8 mouse cellular contexts compared by ENCODE assay signal in genomic region chr16:81200201-81201071, GRCm38 (mm10). TPM values are rescaled to one million over a fixed set of nuclear protein-coding genes. Genes with fewer than 3 reads are reported as not detected.
A peak's percentile ranks its signal among the peaks of the same experiment; 100 is the strongest.
DNase-seq lines count a peak whose midpoint lies in the region; ATAC-seq and TF ChIP-seq lines count a peak whose summit lies in the region.

Gene Ncam2 (plus strand): TSS chr16:81200697.

- peak; percentile 70 for ATAC-seq in heart, embryonic 15.5 days (replicated peaks; ENCODE audit: insufficient number of reproducible peaks, insufficient read depth, low FRiP score, low read depth)
- ATAC-seq in kidney, postnatal 0 days (replicated peaks; ENCODE audit: low FRiP score, low read depth): peak; percentile 86
- ATAC-seq in liver, embryonic 11.5 days (replicated peaks; ENCODE audit: low FRiP score): peak; percentile 77

- TF ChIP-seq POLR2A in spleen, adult 2 months (IDR thresholded peaks at IDR 0.05; ENCODE audit: low read depth, low read length): no peak
- no peak for TF ChIP-seq POLR2A in myocyte (IDR thresholded peaks at IDR 0.05; ENCODE audit: insufficient read length, low read depth)

- no peak within 1 kb of the TSS for H3ac ChIP-seq in myocyte (ENCODE audit: control insufficient read depth, insufficient read length)

- no peaks in the 10 kb centered on the region for H3K36me3 ChIP-seq in spleen, adult 2 months (ENCODE audit: control insufficient read depth, insufficient read depth, low read length)
- no peaks in the 10 kb centered on the region for H3K36me3 ChIP-seq in forebrain, embryonic 10.5 days (replicated peaks)
- H3K36me3 ChIP-seq in heart, embryonic 15.5 days: no peaks in the 10 kb centered on the region
- H3K36me3 ChIP-seq in kidney, postnatal 0 days (ENCODE audit: insufficient read depth, low read length): no peaks in the 10 kb centered on the region
- H3K36me3 ChIP-seq in liver, embryonic 11.5 days (ENCODE audit: control insufficient read depth, insufficient read depth, low read length): no peaks in the 10 kb centered on the region
- H3K36me3 ChIP-seq in myocyte (ENCODE audit: control insufficient read depth, insufficient read depth): no peaks in the 10 kb centered on the region

- peak within 1 kb of the TSS; percentile 61 for H3K9ac ChIP-seq in heart, embryonic 15.5 days
- H3K9ac ChIP-seq in kidney, postnatal 0 days (ENCODE audit: low read depth, low read length): peak within 1 kb of the TSS; percentile 43; the same call in 1 of the 2 replicates
- H3K9ac ChIP-seq in liver, embryonic 11.5 days (ENCODE audit: low read depth, low read length): 0 out of 2 replicates have a peak within 1 kb of the TSS, but pooled peaks have one; percentile 40

- H3K79me2 ChIP-seq in myocyte (ENCODE audit: control insufficient read depth, insufficient read depth): no peaks in the 10 kb centered on the region

- H3K9me3 ChIP-seq in forebrain, embryonic 10.5 days: no peaks in the 10 kb centered on the region
- H3K9me3 ChIP-seq in heart, embryonic 15.5 days (replicated peaks): no peaks in the 10 kb centered on the region
- H3K9me3 ChIP-seq in kidney, postnatal 0 days (replicated peaks; ENCODE audit: low read length): no peaks in the 10 kb centered on the region
- H3K9me3 ChIP-seq in liver, embryonic 11.5 days (ENCODE audit: control insufficient read depth, low read length): no peaks in the 10 kb centered on the region

- no peaks in the 10 kb centered on the region for H3K27me3 ChIP-seq in spleen, adult 2 months (ENCODE audit: control insufficient read depth, insufficient read depth, low read length)
- H3K27me3 ChIP-seq in forebrain, embryonic 10.5 days (ENCODE audit: poor library complexity, severe bottlenecking): no peaks in the 10 kb centered on the region
- H3K27me3 ChIP-seq in heart, embryonic 15.5 days: no peaks in the 10 kb centered on the region; the same call in 1 of the 2 replicates
- H3K27me3 ChIP-seq in kidney, postnatal 0 days (ENCODE audit: insufficient read depth, low read length): no peaks in the 10 kb centered on the region
- H3K27me3 ChIP-seq in liver, embryonic 11.5 days (replicated peaks; ENCODE audit: control insufficient read depth, insufficient read depth, low read length): no peaks in the 10 kb centered on the region; the same call in 1 of the 2 replicates
- no peaks in the 10 kb centered on the region for H3K27me3 ChIP-seq in myocyte (ENCODE audit: control insufficient read depth, insufficient read depth, insufficient read length)

- no peaks in the 10 kb centered on the region for H3K4me1 ChIP-seq in spleen, adult 2 months (ENCODE audit: control insufficient read depth, insufficient read depth, insufficient read length)
- H3K4me1 ChIP-seq in forebrain, embryonic 10.5 days: peaks cover 8% of the 10 kb centered on the region
- peaks cover 5% of the 10 kb centered on the region for H3K4me1 ChIP-seq in heart, embryonic 15.5 days (replicated peaks)
- H3K4me1 ChIP-seq in kidney, postnatal 0 days (replicated peaks; ENCODE audit: insufficient read depth, low read length): no peaks in the 10 kb centered on the region; the same call in 1 of the 2 replicates
- H3K4me1 ChIP-seq in liver, embryonic 11.5 days (replicated peaks; ENCODE audit: control insufficient read depth, insufficient read depth, low read length): no peaks in the 10 kb centered on the region

- peak within 1 kb of the TSS; percentile 6; the same call in 1 of the 2 replicates for H3K4me3 ChIP-seq in spleen, adult 2 months (ENCODE audit: extremely low read depth, insufficient read depth, insufficient read length)
- peak within 1 kb of the TSS; percentile 66 for H3K4me3 ChIP-seq in forebrain, embryonic 10.5 days
- H3K4me3 ChIP-seq in heart, embryonic 15.5 days: peak within 1 kb of the TSS; percentile 66
- peak within 1 kb of the TSS; percentile 51 for H3K4me3 ChIP-seq in kidney, postnatal 0 days (replicated peaks; ENCODE audit: low read depth, low read length)
- H3K4me3 ChIP-seq in liver, embryonic 11.5 days (ENCODE audit: low read depth, low read length): peak within 1 kb of the TSS; percentile 54
- H3K4me3 ChIP-seq in myocyte: peak within 1 kb of the TSS; percentile 24

- peak within 1 kb of the TSS; percentile 98 for H3K4me2 ChIP-seq in heart, embryonic 15.5 days
- peak within 1 kb of the TSS; percentile 77 for H3K4me2 ChIP-seq in kidney, postnatal 0 days (ENCODE audit: low read length)
- peak within 1 kb of the TSS; percentile 83 for H3K4me2 ChIP-seq in liver, embryonic 11.5 days
- H3K4me2 ChIP-seq in myocyte (ENCODE audit: low read depth): peak within 1 kb of the TSS; percentile 89

- no peak within 1 kb of the TSS for H3K27ac ChIP-seq in spleen, adult 2 months (ENCODE audit: insufficient read depth, low read length)
- H3K27ac ChIP-seq in forebrain, embryonic 10.5 days: peak within 1 kb of the TSS; percentile 76
- H3K27ac ChIP-seq in heart, embryonic 15.5 days: no peak within 1 kb of the TSS
- H3K27ac ChIP-seq in kidney, postnatal 0 days: no peak within 1 kb of the TSS
- no peak within 1 kb of the TSS for H3K27ac ChIP-seq in liver, embryonic 11.5 days (ENCODE audit: low read depth, low read length)

- WGBS in spleen, adult 2 months: 3% methylated on average over 55 of the region's 70 CpGs
- WGBS in forebrain, embryonic 10.5 days: under 1% methylated on average over 44 of the region's 70 CpGs
- WGBS in heart, embryonic 15.5 days: under 1% methylated on average over 62 of the region's 70 CpGs
- 0% methylated on average over 49 of the region's 70 CpGs for WGBS in kidney, postnatal 0 days
- WGBS in liver, embryonic 11.5 days: under 1% methylated on average over 68 of the region's 70 CpGs

- TF ChIP-seq CTCF in spleen, adult 2 months (IDR thresholded peaks at IDR 0.05; ENCODE audit: extremely low read depth, insufficient read depth, insufficient read length, insufficient replicate concordance): no peak
- TF ChIP-seq CTCF in kidney, postnatal 0 days (IDR thresholded peaks at IDR 0.05; ENCODE audit: low read depth): no peak

- DNase-seq in spleen, adult 2 months (ENCODE audit: low read depth in 1 of 2, low spot score in 2 of 2): no peak
- DNase-seq in spleen, postnatal 36 days (ENCODE audit: low spot score in 2 of 2): no peak
- peak; percentile 63 for DNase-seq in forebrain, embryonic 10.5 days (ENCODE audit: extremely low spot score, low spot score)
- peak; percentile 83 for DNase-seq in kidney, postnatal 0 days (ENCODE audit: low spot score)
- DNase-seq in liver, embryonic 11.5 days (ENCODE audit: low spot score): peak; percentile 55
- peak; percentile 3 to 4 for DNase-seq in thymus, adult 18-20 months

TF ChIP-seq in myocyte, 11 proteins besides CTCF, POLR2A, EP300 and RAD21:
- TF ChIP-seq MAX (IDR thresholded peaks at IDR 0.05; ENCODE audit: low read depth) (no peak), REST (IDR thresholded peaks at IDR 0.05; ENCODE audit: insufficient read depth, insufficient read length) (peak; percentile 18)

RNA-seq across cellular contexts. Expression of gene Ncam2, which starts in this region (rescaled TPM):
- polyA plus RNA-seq in spleen, adult 2 months (2012; rRNA removed): not detected in 2 replicates
- 0.50 and 0.95 TPM in 2 replicates for polyA plus RNA-seq in forebrain, embryonic 10.5 days (2016; fragmentation: Nextera tagmentation; extraction: Ambion mirVana)
- polyA plus RNA-seq in heart, embryonic 15.5 days (2015; fragmentation: Nextera tagmentation; extraction: Ambion mirVana): 0.08 and 0.90 TPM in 2 replicates
- 0.18 and 0.26 TPM in 2 replicates for polyA plus RNA-seq in kidney, postnatal 0 days (2015; fragmentation: Nextera tagmentation; extraction: Ambion mirVana)
- 0.09 and 0.23 TPM in 2 replicates for polyA plus RNA-seq in liver, embryonic 11.5 days (2014; fragmentation: Nextera tagmentation; extraction: Ambion mirVana)
- 0.02 TPM for polyA plus RNA-seq in myocyte (2012; fragmentation: generic; extraction: Trizol)

Comparison
In these comparisons a context has a peak if more than half of its experiments do, and no peak if none do; other contexts are left out.
1. Peak in DNase-seq, H3K4me3 ChIP-seq and H3K27ac ChIP-seq in forebrain, embryonic 10.5 days; RNA of the gene not detected or under 1 TPM.
2. Peak in ATAC-seq, H3K4me3 ChIP-seq, H3K9ac ChIP-seq and H3K4me2 ChIP-seq in heart, embryonic 15.5 days; RNA of the gene not detected or under 1 TPM.
3. Peak in DNase-seq, ATAC-seq, H3K4me3 ChIP-seq, H3K9ac ChIP-seq and H3K4me2 ChIP-seq in kidney, postnatal 0 days; RNA of the gene not detected or under 1 TPM.
4. Peak in DNase-seq, ATAC-seq, H3K4me3 ChIP-seq, H3K9ac ChIP-seq and H3K4me2 ChIP-seq in liver, embryonic 11.5 days; RNA of the gene not detected or under 1 TPM.
5. DNase-seq: peak in thymus, adult 18-20 months (2 of 2); none in spleen, adult 2 months (0 of 2) and spleen, postnatal 36 days (0 of 2).
6. H3K4me3 ChIP-seq: peak in every context shown above with its lines; median percentile 66 in forebrain, embryonic 10.5 days; 66 in heart, embryonic 15.5 days; 54 in liver, embryonic 11.5 days; 51 in kidney, postnatal 0 days; 24 in myocyte; 6 in spleen, adult 2 months.
7. Peak in every context shown above with its lines, with median percentiles within 50 percentile points of each other: ATAC-seq, H3K4me2 ChIP-seq and H3K9ac ChIP-seq.